Comparison of ENCODE assay signal across 8 mouse cellular contexts in genomic region chr7:18990601-18991295, GRCm38 (mm10). TPM values are rescaled to one million over a fixed set of nuclear protein-coding genes. Genes with fewer than 3 reads are reported as not detected.
DNase-seq lines count a peak whose midpoint lies in the region; ATAC-seq and TF ChIP-seq lines count a peak whose summit lies in the region.

Gene Mypop (plus strand): TSS chr7:18991245.

- peak within 1 kb of the TSS; percentile 72 for H3K4me3 ChIP-seq in G1E (ENCODE audit: low read depth, low read length)
- H3K4me3 ChIP-seq in forebrain, embryonic 16.5 days (replicated peaks; ENCODE audit: low read length): peak within 1 kb of the TSS; percentile 67
- peak within 1 kb of the TSS; percentile 92 for H3K4me3 ChIP-seq in layer of hippocampus, adult 2 months
- peak within 1 kb of the TSS; percentile 52 for H3K4me3 ChIP-seq in lung, embryonic 14.5 days (ENCODE audit: low read depth, low read length)
- peak within 1 kb of the TSS; percentile 89 for H3K4me3 ChIP-seq in olfactory bulb, adult 2 months (ENCODE audit: insufficient read depth, low read depth, low read length)
- peak within 1 kb of the TSS; percentile 19 for H3K4me3 ChIP-seq in thymus, adult 2 months (ENCODE audit: control insufficient read depth, insufficient read depth, low read length)

- under 1% methylated on average over 36 of the region's 37 CpGs for WGBS in forebrain, embryonic 16.5 days
- WGBS in lung, embryonic 14.5 days: under 1% methylated on average over 37 of the region's 37 CpGs
- WGBS in olfactory bulb, adult 2 months: under 1% methylated on average over 37 of the region's 37 CpGs
- WGBS in thymus, adult 2 months: under 1% methylated on average over 37 of the region's 37 CpGs

- peak; percentile 96 for ATAC-seq in G1E (ENCODE audit: extremely low read depth, insufficient number of reproducible peaks, low FRiP score, poor library complexity, severe bottlenecking)
- peak; percentile 94 for ATAC-seq in forebrain, embryonic 16.5 days
- ATAC-seq in lung, embryonic 14.5 days (ENCODE audit: insufficient read depth): peak; percentile 94

- H3K27ac ChIP-seq in forebrain, embryonic 16.5 days (ENCODE audit: low read length): peak within 1 kb of the TSS; percentile 98
- H3K27ac ChIP-seq in layer of hippocampus, adult 2 months: peak within 1 kb of the TSS; percentile 94
- H3K27ac ChIP-seq in lung, embryonic 14.5 days (ENCODE audit: low read depth): no peak within 1 kb of the TSS; the same call in 1 of the 2 replicates
- H3K27ac ChIP-seq in olfactory bulb, adult 2 months (ENCODE audit: insufficient read depth, low read depth, low read length): peak within 1 kb of the TSS; percentile 98
- H3K27ac ChIP-seq in thymus, adult 2 months (ENCODE audit: control insufficient read depth, insufficient read depth, low read length): no peak within 1 kb of the TSS

- peaks cover 23% of the 10 kb centered on the region for H3K36me3 ChIP-seq in G1E (replicated peaks)
- no peaks in the 10 kb centered on the region for H3K36me3 ChIP-seq in forebrain, embryonic 16.5 days (ENCODE audit: control insufficient read depth, insufficient read depth)
- H3K36me3 ChIP-seq in lung, embryonic 14.5 days (ENCODE audit: insufficient read depth): no peaks in the 10 kb centered on the region
- H3K36me3 ChIP-seq in thymus, adult 2 months (ENCODE audit: control insufficient read depth, insufficient read depth, low read length): peaks cover 9% of the 10 kb centered on the region

- peaks cover 29% of the 10 kb centered on the region for H3K4me1 ChIP-seq in G1E (ENCODE audit: insufficient read depth, low read depth, low read length)
- H3K4me1 ChIP-seq in forebrain, embryonic 16.5 days (replicated peaks; ENCODE audit: control insufficient read depth, insufficient read depth, low read length): peaks cover 35% of the 10 kb centered on the region
- H3K4me1 ChIP-seq in lung, embryonic 14.5 days (ENCODE audit: insufficient read depth): no peaks in the 10 kb centered on the region
- peaks cover 27% of the 10 kb centered on the region for H3K4me1 ChIP-seq in olfactory bulb, adult 2 months (ENCODE audit: control insufficient read depth, insufficient read depth, low read length)
- H3K4me1 ChIP-seq in thymus, adult 2 months (replicated peaks; ENCODE audit: control insufficient read depth, insufficient read depth, low read length): peaks cover 20% of the 10 kb centered on the region

- peak; percentile 95 for DNase-seq in G1E (ENCODE audit: low spot score)
- peak; percentile 100 for DNase-seq in cerebellum, adult 18-20 months
- peak; percentile 98 to 99 for DNase-seq in heart, postnatal 36 days
- peak; percentile 99 to 100 for DNase-seq in layer of hippocampus, adult 2 months (ENCODE audit: low spot score in 2 of 2)
- peak; percentile 100 for DNase-seq in lung, embryonic 14.5 days
- DNase-seq in thymus, adult 2 months: peak; percentile 98

- intact Hi-C loops in heart, postnatal 36 days (cut with DNase I): no loop called here

- H3K9me3 ChIP-seq in G1E (replicated peaks): peaks cover 7% of the 10 kb centered on the region
- H3K9me3 ChIP-seq in forebrain, embryonic 16.5 days (ENCODE audit: control insufficient read depth, low read length): no peaks in the 10 kb centered on the region
- no peaks in the 10 kb centered on the region for H3K9me3 ChIP-seq in lung, embryonic 14.5 days (ENCODE audit: low read depth, low read length)

- H3K4me2 ChIP-seq in forebrain, embryonic 16.5 days (ENCODE audit: low read length): peak within 1 kb of the TSS; percentile 93
- H3K4me2 ChIP-seq in lung, embryonic 14.5 days: peak within 1 kb of the TSS; percentile 72

- peak within 1 kb of the TSS; percentile 70 for H3K9ac ChIP-seq in forebrain, embryonic 16.5 days (replicated peaks; ENCODE audit: low read depth, low read length)
- peak within 1 kb of the TSS; percentile 57 for H3K9ac ChIP-seq in lung, embryonic 14.5 days

- no peak for TF ChIP-seq CTCF in G1E (IDR thresholded peaks at IDR 0.05; ENCODE audit: low read depth, low read length)
- TF ChIP-seq CTCF in layer of hippocampus, adult 2 months (conservative IDR thresholded peaks at IDR 0.05): no peak
- TF ChIP-seq CTCF in lung, embryonic 14.5 days (IDR thresholded peaks at IDR 0.05; ENCODE audit: low read depth): no peak
- TF ChIP-seq CTCF in olfactory bulb, adult 2 months (IDR thresholded peaks at IDR 0.05; ENCODE audit: insufficient read depth, low read depth, low read length): no peak
- TF ChIP-seq CTCF in thymus, adult 2 months (IDR thresholded peaks at IDR 0.05; ENCODE audit: borderline replicate concordance, control insufficient read depth, extremely low read depth, insufficient read depth, low read length, poor library complexity): peak; percentile 43; the same call in 1 of the 2 replicates

- peak; percentile 48 for TF ChIP-seq POLR2A in olfactory bulb, adult 2 months (IDR thresholded peaks at IDR 0.05; ENCODE audit: insufficient read depth, low read depth, low read length)
- TF ChIP-seq POLR2A in thymus, adult 2 months (IDR thresholded peaks at IDR 0.05; ENCODE audit: control insufficient read depth, extremely low read depth, insufficient read depth, low read length, poor library complexity): peak; percentile 62; the same call in 1 of the 2 replicates

- peaks cover 18% of the 10 kb centered on the region; the same call in 1 of the 2 replicates for H3K27me3 ChIP-seq in G1E (ENCODE audit: insufficient read depth, low read length)
- H3K27me3 ChIP-seq in forebrain, embryonic 16.5 days (replicated peaks; ENCODE audit: control insufficient read depth, insufficient read depth, low read length): peaks cover 2% of the 10 kb centered on the region; the same call in 1 of the 2 replicates
- H3K27me3 ChIP-seq in lung, embryonic 14.5 days (ENCODE audit: insufficient read depth, low read length): peaks cover 19% of the 10 kb centered on the region
- peaks cover 9% of the 10 kb centered on the region; the same call in 1 of the 2 replicates for H3K27me3 ChIP-seq in thymus, adult 2 months (ENCODE audit: control insufficient read depth, insufficient read depth, low read length)

RNA-seq across cellular contexts. Expression of gene Mypop, which starts in this region (rescaled TPM):
- total RNA-seq in G1E (2014; fragmentation: Nextera tagmentation): 2.4 and 3.9 TPM in 2 replicates
- total RNA-seq in G1E (2017): 2.0 and 4.1 TPM in 2 replicates
- 15.8 and 20.5 TPM in 2 replicates for polyA plus RNA-seq in G1E (2012)
- polyA plus RNA-seq in forebrain, embryonic 16.5 days (2015; fragmentation: Nextera tagmentation; extraction: Ambion mirVana): 3.1 and 3.6 TPM in 2 replicates
- total RNA-seq in heart, postnatal 36 days (2021): 1 to 10 TPM; 3.4 to 4.3 TPM
- 10 to 100 TPM; 44.0 to 46.4 TPM for total RNA-seq in layer of hippocampus, adult 2 months (2021)
- polyA plus RNA-seq in lung, embryonic 14.5 days (2014; fragmentation: Nextera tagmentation; extraction: Ambion mirVana): 3.7 and 4.8 TPM in 2 replicates
- polyA plus RNA-seq in olfactory bulb, adult 2 months (2012; ENCODE audit: insufficient read depth, insufficient read length, low replicate concordance, missing spikeins): not detected in 2 replicates
- polyA plus RNA-seq in thymus, adult 2 months (2012; rRNA removed): 3.6 and 5.0 TPM in 2 replicates

Comparison
In these comparisons a context has a peak if more than half of its experiments do, and no peak if none do; other contexts are left out.
1. RNA of gene Mypop (total RNA-seq): 44.0 to 46.4 TPM in layer of hippocampus, adult 2 months; 3.4 to 4.3 TPM in heart, postnatal 36 days and 2.0 to 4.1 TPM in G1E; every median in the first group is over 4 times any median in the second.
2. H3K4me3 ChIP-seq: peak in every context shown above with its lines; median percentile 92 in layer of hippocampus, adult 2 months; 89 in olfactory bulb, adult 2 months; 72 in G1E; 67 in forebrain, embryonic 16.5 days; 52 in lung, embryonic 14.5 days; 19 in thymus, adult 2 months.
3. H3K27ac ChIP-seq: peak in forebrain, embryonic 16.5 days (single experiment), layer of hippocampus, adult 2 months (single experiment) and olfactory bulb, adult 2 months (single experiment); none in lung, embryonic 14.5 days (single experiment) and thymus, adult 2 months (single experiment).
4. Peak in every context shown above with its lines, with median percentiles within 50 percentile points of each other: ATAC-seq and DNase-seq.